Mouse (Mus musculus): ENCODE measurements around the gene Npas1. TPM values are rescaled to one million over a fixed set of nuclear protein-coding genes. Genes with fewer than 3 reads are reported as not detected.

Gene Npas1
- polyA plus RNA-seq, 1 experiment: not detected

DNA sequence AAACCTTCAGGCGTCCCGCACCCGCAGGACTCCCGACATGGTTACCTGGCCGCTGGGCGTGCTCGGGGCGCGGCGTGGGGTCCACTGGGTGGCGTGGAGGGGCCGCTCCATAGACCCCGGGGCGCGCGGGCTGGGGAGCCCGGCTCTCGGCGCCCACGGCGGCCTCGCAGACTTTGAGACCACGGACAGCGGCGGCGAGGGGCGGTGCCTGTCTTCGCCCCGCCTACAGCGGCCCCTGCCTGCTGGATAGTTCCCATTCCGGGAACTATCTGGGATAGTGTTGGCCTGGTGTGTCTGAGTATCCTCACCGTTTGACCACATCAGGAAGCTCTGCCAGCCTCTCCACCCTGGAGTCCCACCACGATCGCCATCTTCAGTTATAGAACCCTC, 933 bp downstream of the Npas1 start:
- Histone ChIP-seq H3K4me1 (ENCODE audit: control insufficient read depth, insufficient read depth, low read length) (no peaks in the 10 kb centered on the region), H3K4me3 (replicated peaks; ENCODE audit: control insufficient read depth, low read depth, low read length) (no peak overlapping the region), H3K27ac (ENCODE audit: control insufficient read depth, insufficient read depth, low read depth, low read length, poor library complexity) (no peak overlapping the region; the same call in 1 of the 2 replicates)
- 9% methylated on average over 34 of the region's 34 CpGs for WGBS
- TF ChIP-seq POLR2A (IDR thresholded peaks at IDR 0.05; ENCODE audit: borderline replicate concordance, control insufficient read depth, low read depth, low read length) (no peak), CTCF (IDR thresholded peaks at IDR 0.05; ENCODE audit: control insufficient read depth, insufficient read depth, low read length) (no peak)

DNA sequence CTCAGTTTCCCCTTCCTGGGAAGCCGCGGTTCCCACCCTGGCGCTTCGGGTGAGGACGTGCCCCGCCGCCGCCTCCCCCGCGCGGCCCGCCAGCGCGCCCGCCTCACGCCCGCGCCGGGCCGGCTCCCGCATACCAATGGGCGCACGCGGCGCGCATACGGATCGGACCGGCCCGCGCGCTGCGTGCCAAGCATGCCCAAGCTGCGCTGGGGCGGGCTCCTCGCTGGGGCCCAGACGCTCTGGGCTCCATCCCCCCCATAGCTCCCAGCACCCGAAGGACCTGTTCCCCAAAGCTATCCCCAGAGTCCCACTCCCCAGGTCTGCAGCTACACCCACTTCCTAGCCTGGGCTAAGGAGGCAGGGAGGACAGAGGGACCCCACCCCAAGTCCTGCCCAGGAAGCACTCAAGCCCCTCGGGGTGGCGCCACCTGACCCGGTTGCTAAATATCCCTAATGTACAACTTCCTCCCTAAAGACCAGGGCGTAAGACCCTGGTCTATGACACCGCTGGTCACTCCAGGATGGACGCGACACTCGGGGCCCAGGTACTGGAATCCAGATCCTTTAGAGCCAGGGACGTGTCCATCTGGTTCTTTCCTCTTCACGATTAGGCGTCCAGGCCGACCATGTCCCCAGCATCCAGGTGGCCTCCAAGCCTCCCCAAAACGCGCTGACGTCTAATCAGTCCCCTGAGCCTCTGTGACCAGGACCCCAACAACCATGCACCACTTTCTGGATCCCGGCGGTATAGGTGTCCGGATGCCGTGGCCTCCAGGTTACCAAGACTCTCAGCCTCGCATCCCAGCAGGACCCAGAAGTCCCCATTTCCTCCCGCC, 1.5 kb downstream of the Npas1 start:
- Histone ChIP-seq H3K4me3 (replicated peaks; ENCODE audit: control insufficient read depth, low read depth, low read length) (no peak overlapping the region), H3K27ac (ENCODE audit: control insufficient read depth, insufficient read depth, low read depth, low read length, poor library complexity) (no peak overlapping the region; the same call in 1 of the 2 replicates), H3K4me1 (ENCODE audit: control insufficient read depth, insufficient read depth, low read length) (no peaks in the 10 kb centered on the region)
- TF ChIP-seq POLR2A (IDR thresholded peaks at IDR 0.05; ENCODE audit: borderline replicate concordance, control insufficient read depth, low read depth, low read length): no peak
- no peak for TF ChIP-seq CTCF (IDR thresholded peaks at IDR 0.05; ENCODE audit: control insufficient read depth, insufficient read depth, low read length)
- WGBS: 3% methylated on average over 59 of the region's 59 CpGs

DNA sequence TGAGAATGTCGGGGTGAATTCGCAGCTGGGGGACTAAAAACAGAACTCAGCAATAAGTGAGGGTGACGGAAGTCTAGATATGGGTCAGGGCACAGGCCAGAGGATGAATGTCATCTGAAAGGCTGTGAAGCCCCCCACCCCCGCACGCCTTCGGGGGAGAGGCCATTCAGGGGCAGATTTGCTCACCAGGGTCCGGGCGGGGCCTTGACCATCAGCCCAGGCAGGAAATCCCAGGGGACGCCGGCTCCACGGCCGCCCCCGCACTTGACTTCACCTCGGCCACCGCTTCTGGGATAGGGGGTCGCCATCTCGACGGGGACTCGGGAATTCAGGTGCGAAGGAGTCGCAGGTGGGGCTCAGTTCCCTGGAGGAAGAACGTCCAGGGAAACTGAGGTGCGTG, 2.2 kb downstream of the Npas1 start:
- TF ChIP-seq POLR2A (IDR thresholded peaks at IDR 0.05; ENCODE audit: borderline replicate concordance, control insufficient read depth, low read depth, low read length) (no peak), CTCF (IDR thresholded peaks at IDR 0.05; ENCODE audit: control insufficient read depth, insufficient read depth, low read length) (no peak)
- Histone ChIP-seq H3K4me1 (ENCODE audit: control insufficient read depth, insufficient read depth, low read length) (no peaks in the 10 kb centered on the region), H3K4me3 (replicated peaks; ENCODE audit: control insufficient read depth, low read depth, low read length) (no peak overlapping the region), H3K27ac (ENCODE audit: control insufficient read depth, insufficient read depth, low read depth, low read length, poor library complexity) (no peak overlapping the region)
- 6% methylated on average over 23 of the region's 23 CpGs for WGBS

DNA sequence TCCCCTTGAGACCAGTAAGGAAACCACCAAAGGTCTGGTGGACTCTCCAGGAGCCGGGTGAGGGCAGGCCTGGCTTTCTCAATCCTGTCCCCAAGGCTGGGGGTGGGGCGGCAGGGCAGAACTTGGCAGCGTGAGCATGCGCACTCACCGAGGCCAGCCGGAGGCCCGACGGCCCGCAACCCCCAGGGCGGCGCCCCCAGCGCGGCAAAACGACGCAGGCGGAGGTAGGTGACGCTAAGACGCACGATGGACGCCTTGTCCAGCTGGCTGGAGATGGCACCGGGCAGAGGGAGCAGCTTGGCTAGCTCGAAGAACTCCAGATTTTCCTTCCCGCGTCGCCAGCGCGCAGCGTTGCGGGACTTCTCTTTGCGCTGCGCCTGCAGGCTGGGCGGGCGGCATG, 3.1 kb downstream of the Npas1 start:
- TF ChIP-seq POLR2A (IDR thresholded peaks at IDR 0.05; ENCODE audit: borderline replicate concordance, control insufficient read depth, low read depth, low read length): no peak
- TF ChIP-seq CTCF (IDR thresholded peaks at IDR 0.05; ENCODE audit: control insufficient read depth, insufficient read depth, low read length): no peak
- H3K27ac ChIP-seq (ENCODE audit: control insufficient read depth, insufficient read depth, low read depth, low read length, poor library complexity): no peak overlapping the region
- H3K4me1 ChIP-seq (ENCODE audit: control insufficient read depth, insufficient read depth, low read length): no peaks in the 10 kb centered on the region
- H3K4me3 ChIP-seq (replicated peaks; ENCODE audit: control insufficient read depth, low read depth, low read length): no peak overlapping the region
- 11% methylated on average over 33 of the region's 33 CpGs for WGBS

DNA sequence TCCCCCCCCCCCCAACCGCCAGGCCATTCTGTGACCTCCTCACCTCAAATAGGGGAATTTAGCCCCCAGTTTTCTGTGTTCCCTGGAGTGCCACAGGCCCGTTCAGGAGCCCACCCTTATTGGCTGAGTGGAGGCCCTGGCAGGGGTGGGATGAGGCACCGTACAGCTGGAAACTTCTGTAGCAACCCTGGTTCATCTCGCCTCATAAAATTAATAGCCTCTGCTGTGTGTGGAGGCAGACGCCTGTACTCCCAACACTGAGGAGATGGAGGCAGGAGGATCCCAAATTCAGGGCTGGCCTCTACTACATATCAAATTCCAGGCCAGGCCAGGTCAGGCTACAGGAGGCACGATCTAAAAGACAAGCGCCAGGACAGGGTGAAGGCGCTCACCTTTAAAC, 3.7 kb downstream of the Npas1 start:
- TF ChIP-seq POLR2A (IDR thresholded peaks at IDR 0.05; ENCODE audit: borderline replicate concordance, control insufficient read depth, low read depth, low read length) (no peak), CTCF (IDR thresholded peaks at IDR 0.05; ENCODE audit: control insufficient read depth, insufficient read depth, low read length) (no peak)

DNA sequence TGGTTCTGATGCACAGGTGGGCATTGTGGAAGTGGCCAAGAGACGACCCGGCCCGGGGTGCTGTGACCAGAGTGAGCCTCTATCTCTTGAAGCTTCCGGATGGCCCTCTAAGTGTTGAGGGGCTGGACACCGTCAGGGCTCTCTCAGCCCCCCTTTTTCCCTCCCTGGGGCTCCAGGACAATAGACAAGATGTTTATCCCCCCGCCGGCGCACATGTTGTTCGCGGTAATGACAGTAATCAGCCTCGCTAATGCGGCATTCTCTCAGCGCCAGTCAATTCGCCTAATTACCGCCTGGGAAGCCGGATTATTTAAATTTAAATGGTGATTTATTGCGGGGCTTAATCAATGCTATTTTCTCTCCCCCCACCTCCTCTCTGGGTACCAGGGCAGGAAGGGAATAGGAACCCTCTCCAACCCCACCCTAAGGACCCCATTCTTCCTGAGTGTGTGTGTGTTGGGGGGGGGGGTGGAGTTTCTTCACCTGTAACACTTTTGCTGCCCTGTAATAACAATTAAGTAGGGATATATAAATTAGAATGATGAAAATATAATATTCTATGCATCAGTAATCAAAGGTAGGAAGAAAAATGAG, 5.3 kb downstream of the Npas1 start:
- 34% methylated on average over 17 of the region's 17 CpGs for WGBS
- TF ChIP-seq POLR2A (IDR thresholded peaks at IDR 0.05; ENCODE audit: borderline replicate concordance, control insufficient read depth, low read depth, low read length) (no peak), CTCF (IDR thresholded peaks at IDR 0.05; ENCODE audit: control insufficient read depth, insufficient read depth, low read length) (no peak)
- H3K27ac ChIP-seq (ENCODE audit: control insufficient read depth, insufficient read depth, low read depth, low read length, poor library complexity): no peak overlapping the region
- H3K4me1 ChIP-seq (ENCODE audit: control insufficient read depth, insufficient read depth, low read length): no peaks in the 10 kb centered on the region
- no peak overlapping the region for H3K4me3 ChIP-seq (replicated peaks; ENCODE audit: control insufficient read depth, low read depth, low read length)

More for the DNA sequence above, 3.7 kb downstream of the Npas1 start:
- WGBS: 80% methylated on average over 8 of the region's 8 CpGs
- H3K4me1 ChIP-seq (ENCODE audit: control insufficient read depth, insufficient read depth, low read length): no peaks in the 10 kb centered on the region
- H3K4me3 ChIP-seq (replicated peaks; ENCODE audit: control insufficient read depth, low read depth, low read length): no peak overlapping the region
- H3K27ac ChIP-seq (ENCODE audit: control insufficient read depth, insufficient read depth, low read depth, low read length, poor library complexity): no peak overlapping the region

DNA sequence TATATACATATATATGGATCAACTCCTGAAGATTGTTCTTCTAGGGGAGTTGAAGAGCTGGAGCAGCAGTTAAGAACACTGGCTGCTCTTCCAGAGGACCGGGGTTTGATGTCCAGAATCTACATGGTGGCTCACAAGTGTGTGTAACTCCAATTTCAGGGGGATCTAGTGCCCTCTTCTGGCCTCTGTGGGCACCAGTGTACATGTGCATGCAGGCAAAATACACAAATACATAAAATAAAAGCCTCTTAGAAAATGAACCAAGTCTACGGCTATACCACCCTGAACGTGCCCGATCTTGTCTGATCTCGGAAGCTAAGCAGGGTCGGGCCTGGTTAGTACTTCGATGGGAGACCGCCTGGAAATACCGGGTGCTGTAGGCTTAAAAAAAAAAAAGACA, 6.0 kb downstream of the Npas1 start:
- peak; percentile 44 for TF ChIP-seq CTCF (IDR thresholded peaks at IDR 0.05; ENCODE audit: control insufficient read depth, insufficient read depth, low read length)
- no peak for TF ChIP-seq POLR2A (IDR thresholded peaks at IDR 0.05; ENCODE audit: borderline replicate concordance, control insufficient read depth, low read depth, low read length)
- Histone ChIP-seq H3K4me1 (ENCODE audit: control insufficient read depth, insufficient read depth, low read length) (no peaks in the 10 kb centered on the region), H3K27ac (ENCODE audit: control insufficient read depth, insufficient read depth, low read depth, low read length, poor library complexity) (no peak overlapping the region), H3K4me3 (replicated peaks; ENCODE audit: control insufficient read depth, low read depth, low read length) (no peak overlapping the region)
- WGBS: 37% methylated on average over 9 of the region's 9 CpGs

DNA sequence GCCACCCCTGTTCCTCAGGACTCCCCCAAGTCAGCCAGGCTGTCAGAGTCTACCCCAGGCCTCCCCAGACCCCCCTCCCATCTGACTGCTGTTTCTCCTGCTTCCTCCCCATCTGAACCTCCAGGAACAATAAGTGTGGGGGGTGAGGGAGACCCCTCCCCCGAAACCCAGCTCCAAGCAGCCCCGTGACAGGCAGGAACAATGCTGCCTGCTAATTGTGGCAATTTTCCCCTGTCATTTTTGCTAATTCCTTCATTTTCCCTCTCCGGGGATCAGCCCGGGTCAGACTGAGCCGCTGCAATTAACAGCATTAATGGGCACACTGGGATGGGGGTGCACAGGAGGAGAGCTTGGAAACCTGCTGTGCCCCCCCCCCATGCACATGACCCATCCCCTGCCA, 9.4 kb downstream of the Npas1 start:
- WGBS: 46% methylated on average over 5 of the region's 5 CpGs
- no peak for TF ChIP-seq POLR2A (IDR thresholded peaks at IDR 0.05; ENCODE audit: borderline replicate concordance, control insufficient read depth, low read depth, low read length)
- TF ChIP-seq CTCF (IDR thresholded peaks at IDR 0.05; ENCODE audit: control insufficient read depth, insufficient read depth, low read length): no peak
- no peak overlapping the region for H3K4me3 ChIP-seq (replicated peaks; ENCODE audit: control insufficient read depth, low read depth, low read length)
- H3K27ac ChIP-seq (ENCODE audit: control insufficient read depth, insufficient read depth, low read depth, low read length, poor library complexity): no peak overlapping the region
- H3K4me1 ChIP-seq (ENCODE audit: control insufficient read depth, insufficient read depth, low read length): no peaks in the 10 kb centered on the region
